Mouse (Mus musculus) megakaryocyte, embryonic 14.5 days (primary cell): ENCODE data around the gene Atg101.

Source experiments
- FLI1 ChIP-seq: IDR thresholded peaks from 2 replicates; pipeline ENCODE4 v1.6.1; 2012; ENCODE audit warnings: low read length, inconsistent platforms, mixed read lengths
- GATA1 ChIP-seq: IDR thresholded peaks from 3 replicates; pipeline ENCODE4 v1.6.1; 2012; ENCODE audit warnings: mixed read lengths, low read length, inconsistent platforms, borderline replicate concordance

DNA sequence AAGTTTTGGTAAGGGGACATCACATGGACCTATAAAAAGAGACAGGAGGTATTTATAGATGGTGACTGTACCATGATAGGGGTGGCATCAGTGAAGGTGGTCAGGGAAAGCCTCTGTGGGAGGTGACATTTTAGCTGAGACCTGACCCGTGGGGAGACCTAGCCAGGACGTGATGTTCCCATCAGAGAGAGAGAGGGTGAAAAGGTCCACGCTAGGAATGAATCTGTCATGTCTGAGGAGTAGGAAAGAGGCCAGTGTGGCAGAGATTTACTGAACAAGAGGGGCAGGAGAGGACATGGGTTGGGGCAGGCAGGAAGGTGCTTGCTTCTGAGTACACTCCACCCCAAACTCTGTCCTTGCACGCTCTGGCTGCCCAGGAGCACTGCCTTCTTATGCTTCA is 19.8 kb downstream of the Atg101 start:
- TF ChIP-seq GATA1: no peak
- TF ChIP-seq FLI1: no peak
